Mouse (Mus musculus) mouse trophoblast stem cell (cell line): ENCODE results near the gene Gprin1.

Experiments used
- in situ Hi-C, 2 experiments: fragments of 300-500 bp; cut with MseI, MboI; formaldehyde crosslinking; loops; 2 replicates in 1 of 2; 3 replicates in 1 of 2; pipeline ENCODE4 v1.15.1; 2025

The Gprin1 gene

DNA sequence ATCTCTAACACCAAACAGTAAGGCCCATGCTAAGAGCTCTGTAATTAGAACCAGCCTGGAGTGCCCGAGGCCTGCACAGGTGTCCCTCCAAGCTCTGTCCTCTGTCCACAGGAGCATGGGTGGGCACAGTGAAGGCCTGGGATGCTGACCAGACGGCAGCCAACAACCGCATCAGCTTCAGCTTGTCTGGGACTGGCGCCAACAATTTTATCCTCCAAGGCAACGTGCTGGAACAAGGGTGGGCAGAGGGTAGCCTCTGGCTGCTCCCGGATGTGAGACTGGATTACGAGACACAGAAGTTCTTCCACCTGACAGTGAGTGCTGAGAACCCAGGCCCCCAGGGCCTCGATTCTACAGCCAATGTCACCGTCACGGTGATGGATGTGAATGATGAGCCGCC, 23.5 kb downstream of the Gprin1 start:
- in situ Hi-C loops: no loop called here

DNA sequence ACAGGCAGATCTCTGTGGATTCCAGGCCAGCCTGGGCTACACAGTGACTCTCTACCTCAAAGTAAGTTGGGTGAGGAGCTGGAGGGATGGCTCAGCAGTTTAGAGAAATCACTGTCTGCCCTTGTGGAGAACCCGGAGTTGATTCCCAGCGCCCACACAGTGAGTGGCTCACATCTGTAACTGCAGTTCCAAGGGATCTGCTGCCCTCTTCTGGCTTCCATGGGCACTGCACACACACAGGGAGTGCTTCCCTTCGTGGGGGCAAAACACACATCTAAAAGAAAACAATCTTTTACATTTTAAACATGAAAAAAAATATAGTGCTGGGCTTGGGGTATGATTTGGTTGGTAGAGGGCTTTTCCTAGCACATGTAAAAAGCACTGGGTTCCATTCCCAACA, 26.5 kb downstream of the Gprin1 start:
- in situ Hi-C loops: no loop called here

- in situ Hi-C loops: loop anchor here in 1 of 2 experiments (5.0 kb wide), 1 partner anchor 50 kb away; the partner anchor contains the start of gene Sncb
These were observed 32.8 kb downstream of the Gprin1 start for GRCm38 (mm10) chr13:54716916-54717315.

DNA sequence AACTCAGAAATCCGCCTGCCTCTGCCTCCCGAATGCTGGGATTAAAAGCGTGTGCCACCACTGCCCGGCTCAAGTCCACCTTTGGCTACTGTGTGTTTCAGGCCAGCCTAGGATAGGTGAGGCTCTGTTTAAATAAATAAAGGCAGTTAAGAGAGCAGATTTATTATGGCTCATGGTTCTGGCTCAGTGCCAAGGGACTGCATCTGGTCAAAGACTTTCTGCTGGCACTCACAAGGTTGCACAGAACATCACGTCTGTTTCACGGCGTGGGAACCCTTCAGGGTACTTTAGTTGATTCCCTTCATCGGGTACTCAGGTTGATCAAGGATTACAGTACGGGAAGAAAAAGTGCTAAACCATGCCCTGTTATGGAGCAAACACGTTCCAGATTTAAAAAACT, 34.7 kb downstream of the Gprin1 start:
- in situ Hi-C loops: loop anchor here in 1 of 2 experiments (5.0 kb wide), 1 partner anchor 52 kb away; the partner anchor contains the start of gene Sncb

- in situ Hi-C loops: no loop called here
These were observed 35.3 kb downstream of the Gprin1 start for GRCm38 (mm10) chr13:54714393-54714792.

GRCm38 (mm10) chr13:54710866-54711265, 38.8 kb downstream of the Gprin1 start:
- in situ Hi-C loops: no loop called here

DNA sequence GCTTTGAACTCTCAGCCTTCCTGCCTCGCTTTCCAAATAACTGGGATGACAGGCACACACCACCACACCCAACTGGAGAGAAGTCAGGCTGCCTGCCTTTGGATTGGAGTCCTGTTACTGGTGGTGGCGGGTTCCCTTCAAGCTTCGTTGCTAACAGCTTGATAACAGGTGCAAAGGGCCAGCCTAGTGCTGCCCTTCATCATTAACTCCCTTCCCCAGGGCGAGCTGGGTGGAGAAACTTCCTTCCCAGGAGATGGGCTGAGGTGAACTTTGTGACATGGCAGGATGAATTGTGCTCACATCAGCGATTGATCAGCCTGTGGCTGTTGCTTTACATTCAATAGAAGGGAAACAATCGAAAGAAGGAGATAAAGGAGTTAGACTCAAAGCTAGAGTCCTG, 44.8 kb downstream of the Gprin1 start:
- in situ Hi-C loops: no loop called here

DNA sequence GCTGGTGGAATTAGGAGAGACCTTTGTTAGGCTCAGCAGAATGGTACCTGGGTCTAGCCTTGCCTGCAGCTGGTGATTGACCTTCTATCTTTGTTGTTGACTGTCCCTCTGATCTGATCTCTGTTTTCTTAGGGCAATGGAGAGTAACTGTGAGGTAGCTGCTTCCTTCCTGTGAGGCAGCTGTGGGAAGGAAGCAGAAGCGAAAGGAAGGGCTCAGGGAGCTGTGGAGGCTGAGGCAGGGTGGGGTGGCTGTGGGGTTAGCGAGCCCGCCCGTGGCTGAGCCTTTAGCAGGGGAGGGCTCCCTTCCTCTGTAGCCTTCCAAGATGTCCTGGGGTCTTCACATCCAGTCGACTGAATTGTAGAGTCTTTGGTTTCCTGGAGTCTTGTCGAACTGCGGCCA, 47.2 kb downstream of the Gprin1 start:
- in situ Hi-C loops: no loop called here

DNA sequence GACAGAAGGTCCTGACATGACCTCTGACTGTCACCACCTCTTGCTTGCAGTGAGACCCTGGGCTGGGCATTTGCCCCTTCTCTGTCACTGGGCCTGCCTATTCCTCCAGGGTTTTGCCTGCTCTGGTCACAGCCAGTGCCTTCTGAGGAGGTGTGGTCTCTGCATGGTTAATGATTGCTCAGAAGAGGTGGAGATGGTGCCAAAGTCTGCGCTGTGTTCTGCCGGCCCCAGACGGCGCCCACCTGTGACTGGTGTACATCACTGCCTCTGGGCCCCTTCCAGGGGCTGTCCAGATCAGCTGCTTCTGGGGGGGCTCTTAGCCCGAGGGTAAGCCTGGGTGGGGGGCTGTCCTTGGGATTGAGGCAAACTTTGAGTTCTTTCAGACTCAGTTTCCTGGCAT, 48.4 kb downstream of the Gprin1 start, which contains the start of gene Cdhr2:
Gene Cdhr2 (plus strand): TSS at position 219 of the 400 bp plus-strand sequence.
- in situ Hi-C loops: no loop called here

DNA sequence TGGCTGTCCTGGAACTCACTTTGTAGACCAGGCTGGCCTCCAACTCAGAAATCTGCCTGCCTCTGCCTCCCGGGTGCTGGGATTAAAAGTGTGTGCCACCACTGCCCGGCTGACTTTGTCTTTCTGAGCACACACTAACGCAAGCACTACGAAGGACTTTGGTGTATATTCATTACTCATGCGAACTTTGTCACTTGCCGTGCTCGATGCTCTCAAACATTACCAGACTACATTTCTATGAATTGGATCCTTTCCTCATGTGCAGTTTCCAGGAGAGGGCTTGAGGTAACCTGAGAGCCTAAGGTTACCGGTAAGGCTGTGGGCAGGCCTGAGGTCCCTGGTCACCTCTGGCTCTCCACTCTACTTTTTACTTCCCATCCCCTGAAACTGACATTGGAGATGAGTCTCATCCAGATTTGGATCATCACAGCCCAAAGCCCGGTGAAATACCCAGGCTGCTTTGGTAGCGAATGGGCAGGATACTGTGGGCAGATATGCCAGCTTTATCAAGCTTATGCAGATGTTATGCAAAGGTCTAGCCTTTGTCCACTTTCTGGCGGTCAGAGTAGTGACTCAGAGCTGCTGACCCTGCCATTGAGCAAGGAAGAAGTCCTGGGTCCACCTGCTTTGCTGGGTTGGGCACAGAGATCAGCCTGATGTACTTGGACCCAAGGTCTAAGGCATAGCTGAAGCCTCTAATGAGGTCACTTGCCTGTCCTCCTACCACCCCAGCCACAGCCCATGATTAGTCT, 54.0 kb downstream of the Gprin1 start:
- in situ Hi-C loops: no loop called here

DNA sequence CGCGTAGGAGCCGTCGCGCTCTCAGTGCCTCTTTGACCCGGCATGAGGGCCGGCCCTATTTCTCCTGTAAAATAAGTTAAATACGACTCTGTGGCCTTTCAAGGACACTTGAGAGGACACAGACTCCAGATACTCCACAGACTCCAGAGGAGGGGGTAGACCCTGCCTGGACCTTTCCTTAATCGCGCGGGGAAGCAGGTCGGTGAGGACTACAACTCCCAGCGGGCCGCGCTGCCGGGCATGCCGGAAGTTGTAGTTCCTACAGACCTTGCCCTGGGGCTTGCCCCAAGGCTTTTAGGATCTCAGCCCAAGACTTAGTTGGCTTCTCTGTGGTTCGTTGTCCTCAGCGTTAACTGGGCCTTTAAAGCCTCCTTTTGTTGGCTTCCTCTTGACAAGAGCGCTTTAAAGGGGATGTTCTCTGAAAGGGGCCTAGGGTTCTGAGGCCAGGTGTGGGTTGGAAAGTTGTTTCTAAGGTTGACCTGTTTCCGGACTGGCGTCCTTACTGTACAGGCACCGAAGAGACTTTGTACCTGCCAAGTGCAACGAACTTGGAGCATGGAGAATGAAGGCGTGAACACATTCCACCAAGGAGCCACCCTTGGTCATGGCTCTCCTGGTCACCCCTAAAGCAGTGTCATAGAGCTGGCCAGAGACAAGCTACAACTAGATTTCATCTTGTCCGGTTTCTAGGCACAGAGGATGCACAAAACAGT, 55.2 kb downstream of the Gprin1 start:
- in situ Hi-C loops: no loop called here

DNA sequence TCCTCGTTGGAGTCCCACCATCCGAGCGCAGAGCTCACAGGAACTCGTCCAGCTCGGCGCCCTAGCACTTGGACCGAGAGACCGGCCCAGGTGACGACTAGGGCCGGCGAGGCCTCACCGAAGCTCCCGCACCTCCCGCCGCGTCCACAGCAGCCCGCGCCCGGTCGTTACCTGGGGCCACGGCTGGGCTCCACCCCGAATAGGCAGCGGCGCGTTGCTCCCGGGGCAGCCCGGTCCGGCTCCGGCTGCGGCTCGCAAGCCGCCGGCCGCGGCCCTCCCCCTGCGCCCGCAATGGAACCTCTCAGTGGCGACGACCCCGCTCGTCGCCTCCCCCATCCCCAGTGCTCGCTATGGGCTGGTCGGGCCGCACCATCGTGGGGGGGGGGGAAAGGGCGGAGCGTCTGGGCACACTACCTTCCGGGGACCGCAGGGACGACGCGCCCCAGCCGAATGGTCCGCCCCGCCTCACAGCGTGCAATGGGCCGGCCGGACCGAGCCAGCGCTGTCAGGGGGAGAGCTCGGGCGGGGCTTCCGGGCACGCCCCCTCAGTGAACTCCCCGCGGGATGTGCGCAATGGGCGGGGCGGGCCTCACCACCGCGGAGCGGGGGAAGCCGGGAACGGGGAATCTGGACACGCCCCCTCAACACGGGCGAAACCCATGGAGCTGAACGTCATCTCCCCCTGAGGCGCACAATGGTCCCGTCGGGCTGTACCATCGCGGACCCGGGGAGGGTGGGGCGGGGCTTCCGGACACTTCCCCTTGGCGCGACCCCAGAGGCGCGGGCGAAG, 55.9 kb downstream of the Gprin1 start, which contains the start of gene Rnf44:
Gene Rnf44 (minus strand): TSS at position 350 of the 790 bp plus-strand sequence.
- in situ Hi-C loops: no loop called here

DNA sequence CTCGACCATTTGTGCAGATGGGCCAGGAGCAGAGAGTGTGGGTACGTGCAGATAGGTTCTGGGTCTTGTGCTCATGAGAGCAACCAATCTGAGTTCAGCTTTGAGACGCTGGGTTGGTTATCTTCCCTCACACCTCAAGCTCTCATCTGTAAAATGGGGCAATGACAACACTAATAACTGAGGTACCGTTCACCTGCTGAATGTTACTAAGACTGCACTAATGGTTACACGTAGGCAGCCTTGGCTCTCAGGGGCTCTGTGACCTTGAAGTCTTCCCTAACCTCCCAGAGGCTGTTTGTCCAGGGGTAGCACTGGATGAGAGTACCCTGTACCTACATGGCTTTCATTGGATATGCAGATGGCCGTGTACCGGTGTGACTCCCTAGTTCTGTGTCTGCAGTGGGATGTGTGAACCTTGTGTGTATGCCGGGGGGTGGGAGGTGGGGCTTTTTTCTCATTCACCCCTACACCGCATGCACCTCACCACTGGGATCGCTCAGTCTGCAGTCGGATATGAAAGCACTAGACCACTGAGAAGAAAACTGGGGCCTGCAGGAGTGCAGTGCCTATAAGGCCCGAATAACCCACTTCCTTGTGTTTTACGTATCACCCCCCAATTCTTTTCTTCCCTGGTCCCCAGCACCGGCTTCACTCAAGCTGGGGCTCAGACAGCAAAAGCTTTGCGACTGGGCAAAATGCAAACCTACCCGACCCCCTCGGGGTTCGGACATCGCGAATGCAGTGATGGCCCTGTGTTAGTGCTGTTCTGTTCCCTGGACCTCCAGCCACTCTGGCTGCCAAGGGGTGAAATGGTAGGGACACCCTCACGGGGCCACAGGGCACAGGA, 56.7 kb downstream of the Gprin1 start:
- in situ Hi-C loops: no loop called here

DNA sequence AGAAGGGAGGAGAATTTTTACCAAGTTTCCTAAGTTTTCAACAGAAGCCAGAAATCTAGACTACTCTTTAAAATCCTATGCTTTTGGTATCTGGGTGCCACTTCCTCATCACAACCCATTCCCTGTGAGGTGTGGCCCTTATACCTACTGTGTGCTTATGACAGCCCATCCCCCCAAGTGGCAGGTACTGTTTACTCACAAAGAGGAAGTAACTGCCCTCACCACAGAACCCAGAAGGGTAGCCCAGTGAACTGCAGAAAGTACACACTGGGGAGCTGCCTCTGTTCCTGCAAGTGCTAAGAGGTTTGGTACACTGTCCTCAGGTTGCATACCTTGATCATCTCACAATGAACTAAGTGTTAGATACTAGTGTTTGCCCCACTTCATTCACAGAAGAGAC, 57.9 kb downstream of the Gprin1 start:
- in situ Hi-C loops: no loop called here

DNA sequence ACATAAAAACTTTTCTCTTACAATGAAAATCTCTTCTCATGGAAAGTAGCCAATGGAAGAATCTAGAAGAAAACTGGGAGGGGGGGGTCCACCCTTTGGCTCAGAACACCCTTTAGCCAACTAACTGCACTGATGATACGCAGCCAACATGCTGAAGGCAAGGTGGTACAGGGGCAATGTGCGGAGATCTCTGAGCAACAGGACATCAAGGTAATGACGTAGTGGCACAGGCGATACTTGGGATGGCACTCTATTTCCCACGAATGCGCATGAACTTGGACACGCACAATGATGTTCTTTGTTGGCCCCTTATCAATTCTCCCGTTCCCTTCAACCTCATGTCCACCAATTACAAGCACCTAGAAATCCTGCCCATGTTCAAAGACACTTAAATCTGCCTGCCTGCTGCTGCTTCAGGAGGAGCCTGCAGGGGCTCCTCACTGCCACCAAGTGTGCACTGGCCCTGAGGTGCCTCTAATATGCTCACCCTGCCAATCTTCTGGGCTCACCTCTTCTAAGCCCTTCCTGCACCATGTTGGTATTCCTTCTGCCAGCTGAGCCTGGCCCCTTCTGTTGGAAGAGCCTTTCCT, 59.4 kb downstream of the Gprin1 start:
- in situ Hi-C loops: no loop called here

- in situ Hi-C loops: no loop called here
These were observed 61.9 kb downstream of the Gprin1 start for GRCm38 (mm10) chr13:54687575-54688424.

- in situ Hi-C loops: no loop called here
These were observed 62.6 kb downstream of the Gprin1 start for GRCm38 (mm10) chr13:54687096-54687495.
